Comparison of ENCODE assay signal across 10 mouse cellular contexts in the genomic region with DNA sequence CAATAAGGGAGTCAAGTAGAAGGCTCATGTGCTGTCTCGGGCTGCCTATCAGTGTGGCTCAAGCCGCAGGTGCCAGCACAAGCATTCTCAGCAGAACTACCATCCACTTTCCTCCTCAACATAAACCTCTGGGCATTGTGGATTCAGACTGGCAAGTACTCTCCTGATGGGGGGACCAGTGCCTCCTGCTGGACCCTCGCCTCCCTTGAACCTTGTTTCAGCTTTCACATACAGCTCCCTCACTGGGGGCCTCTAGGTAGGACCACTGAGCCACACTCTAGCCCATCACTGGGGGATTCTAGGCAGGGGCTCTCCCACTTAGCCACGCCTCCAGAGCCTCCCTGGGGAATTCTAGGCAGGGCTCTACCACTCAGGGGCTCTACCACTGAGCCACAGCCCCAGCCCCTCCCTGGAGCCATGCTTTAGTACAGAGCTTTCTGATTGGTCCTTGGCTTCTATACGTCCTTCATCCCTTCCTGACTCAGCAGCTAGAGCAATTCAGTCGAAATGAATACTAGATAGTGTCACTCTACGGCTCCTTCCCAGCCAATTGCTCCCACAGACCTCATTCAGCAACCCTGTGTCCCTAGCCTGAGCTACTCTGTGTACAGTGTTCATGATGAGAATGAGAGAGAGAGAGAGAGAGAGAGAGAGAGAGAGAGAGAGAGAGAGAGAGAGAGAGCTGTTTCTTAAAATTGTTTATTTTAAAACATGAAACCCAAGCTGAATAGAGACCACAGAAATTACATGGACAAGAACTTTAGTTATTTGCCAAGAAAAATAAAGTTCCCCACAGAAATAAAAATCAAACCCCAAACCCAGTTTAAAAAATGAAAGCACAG. TPM values are rescaled to one million over a fixed set of nuclear protein-coding genes. Genes with fewer than 3 reads are reported as not detected.
A peak's percentile ranks its signal among the peaks of the same experiment; 100 is the strongest.
DNase-seq lines count a peak whose midpoint lies in the region; ATAC-seq and TF ChIP-seq lines count a peak whose summit lies in the region.
"Had no signal": no experiment of that assay in that cellular context is flagged by ENCODE, and none has a peak within 500 bp of the region (broad histone marks: within the 10 kb centered on the region; RNA-seq: fewer than 3 reads in every experiment).

No protein-coding gene starts in this region.

- H3K36me3 ChIP-seq in intestine, embryonic 15.5 days: peaks cover 23% of the 10 kb centered on the region
- H3K36me3 ChIP-seq in intestine, embryonic 16.5 days (ENCODE audit: control insufficient read depth, insufficient read depth, low read length): peaks cover 20% of the 10 kb centered on the region; the same call in 1 of the 2 replicates
- peaks cover 0 to 22% of the 10 kb centered on the region in 2 experiments; a peak in 2 of 4 replicates for H3K36me3 ChIP-seq in MEL (ENCODE audit: control insufficient read depth in 1 of 2, insufficient read depth in 2 of 2, low read length in 2 of 2)
- H3K36me3 ChIP-seq in forebrain, embryonic 11.5 days (ENCODE audit: control insufficient read depth, insufficient read depth, low read length): peaks cover 20% of the 10 kb centered on the region
- peaks cover 73% of the 10 kb centered on the region for H3K36me3 ChIP-seq in midbrain, embryonic 10.5 days

- H3K4me2 ChIP-seq in intestine, embryonic 15.5 days (replicated peaks): no peak overlapping the region
- H3K4me2 ChIP-seq in intestine, embryonic 16.5 days (ENCODE audit: low read depth, low read length): no peak overlapping the region
- no peak overlapping the region for H3K4me2 ChIP-seq in forebrain, embryonic 11.5 days (ENCODE audit: low read depth, low read length, severe bottlenecking)

- H3K27ac ChIP-seq in intestine, embryonic 15.5 days: no peak overlapping the region
- H3K27ac ChIP-seq in intestine, embryonic 16.5 days (ENCODE audit: low read length): no peak overlapping the region
- H3K27ac ChIP-seq in MEL (ENCODE audit: control insufficient read depth, low read depth, low read length): no peak overlapping the region
- H3K27ac ChIP-seq in forebrain, embryonic 11.5 days (ENCODE audit: low read depth, low read length): no peak overlapping the region
- 0 out of 2 replicates have a peak overlapping the region, but pooled peaks have one; percentile 10 for H3K27ac ChIP-seq in midbrain, embryonic 10.5 days (replicated peaks)

- H3K27me3 ChIP-seq in intestine, embryonic 15.5 days (replicated peaks): no peaks in the 10 kb centered on the region
- no peaks in the 10 kb centered on the region for H3K27me3 ChIP-seq in intestine, embryonic 16.5 days (replicated peaks; ENCODE audit: control insufficient read depth, insufficient read depth, low read length)
- H3K27me3 ChIP-seq in MEL (ENCODE audit: control insufficient read depth in 1 of 2, insufficient read depth in 2 of 2, low read length in 2 of 2): no peaks in the 10 kb centered on the region
- no peaks in the 10 kb centered on the region for H3K27me3 ChIP-seq in forebrain, embryonic 11.5 days (ENCODE audit: control insufficient read depth, insufficient read depth, low read length)
- no peaks in the 10 kb centered on the region for H3K27me3 ChIP-seq in midbrain, embryonic 10.5 days (ENCODE audit: low read depth, poor library complexity, severe bottlenecking)

- peaks cover 13% of the 10 kb centered on the region for H3K4me1 ChIP-seq in intestine, embryonic 15.5 days (replicated peaks)
- peaks cover 19% of the 10 kb centered on the region for H3K4me1 ChIP-seq in intestine, embryonic 16.5 days (ENCODE audit: control insufficient read depth, insufficient read depth, low read length)
- peaks cover 2 to 31% of the 10 kb centered on the region in 2 experiments for H3K4me1 ChIP-seq in MEL (ENCODE audit: control insufficient read depth in 1 of 2, insufficient read depth in 2 of 2, low read length in 2 of 2)
- H3K4me1 ChIP-seq in forebrain, embryonic 11.5 days (replicated peaks; ENCODE audit: control insufficient read depth, insufficient read depth, low read length): no peaks in the 10 kb centered on the region
- H3K4me1 ChIP-seq in midbrain, embryonic 10.5 days: peaks cover 25% of the 10 kb centered on the region

- H3K4me3 ChIP-seq in intestine, embryonic 15.5 days (replicated peaks): no peak overlapping the region
- H3K4me3 ChIP-seq in intestine, embryonic 16.5 days (ENCODE audit: low read length): no peak overlapping the region
- H3K4me3 ChIP-seq in MEL (ENCODE audit: control insufficient read depth in 1 of 2, insufficient read depth in 1 of 2, low read depth in 2 of 2, low read length in 2 of 2): no peak overlapping the region
- H3K4me3 ChIP-seq in forebrain, embryonic 11.5 days (ENCODE audit: low read depth, low read length): no peak overlapping the region
- no peak overlapping the region for H3K4me3 ChIP-seq in midbrain, embryonic 10.5 days

- peak in 2 of 3 experiments; percentile 6 to 12; a peak in 1 of 6 replicates for TF ChIP-seq CTCF in MEL (IDR thresholded peaks at IDR 0.05 in 2 of 3, conservative IDR thresholded peaks at IDR 0.05 in 1 of 3; ENCODE audit: control insufficient read depth in 1 of 3, insufficient read depth in 1 of 3, low read depth in 2 of 3, low read length in 3 of 3, poor library complexity in 1 of 3, severe bottlenecking in 1 of 3)

- intact Hi-C loops in heart, postnatal 14 days (cut with DNase I): loop anchor here (1.0 kb wide), 2 partner anchors 52 to 80 kb away; no protein-coding TSS in a partner anchor

- TF ChIP-seq EP300 in MEL (IDR thresholded peaks at IDR 0.05; ENCODE audit: low read depth in 1 of 2, low read length in 2 of 2): no peak

- no peaks in the 10 kb centered on the region for H3K9me3 ChIP-seq in intestine, embryonic 15.5 days
- H3K9me3 ChIP-seq in intestine, embryonic 16.5 days (ENCODE audit: control insufficient read depth, low read length): no peaks in the 10 kb centered on the region
- no peaks in the 10 kb centered on the region for H3K9me3 ChIP-seq in MEL (replicated peaks; ENCODE audit: insufficient read depth, low read length)
- H3K9me3 ChIP-seq in forebrain, embryonic 11.5 days (ENCODE audit: control insufficient read depth, low read length): no peaks in the 10 kb centered on the region
- H3K9me3 ChIP-seq in midbrain, embryonic 10.5 days (replicated peaks): no peaks in the 10 kb centered on the region

- H3K79me2 ChIP-seq in MEL (ENCODE audit: control insufficient read depth, insufficient read depth, low read length, poor library complexity): no peaks in the 10 kb centered on the region

- peak; percentile 70 for DNase-seq in MEL (ENCODE audit: low read depth, low spot score)
- DNase-seq in forebrain, embryonic 11.5 days (ENCODE audit: low spot score): no peak
- peak; percentile 48 for DNase-seq in midbrain, embryonic 10.5 days (ENCODE audit: low spot score)
- no peak for DNase-seq in urinary bladder, postnatal 36 days (ENCODE audit: low spot score in 2 of 2)
- DNase-seq in heart, postnatal 14 days: no peak
- DNase-seq in spleen, adult 12 weeks (ENCODE audit: low spot score): no peak

- WGBS in intestine, embryonic 15.5 days: 51% methylated on average over 7 of the region's 7 CpGs
- WGBS in intestine, embryonic 16.5 days: 57% methylated on average over 7 of the region's 7 CpGs
- 63% methylated on average over 7 of the region's 7 CpGs for WGBS in forebrain, embryonic 11.5 days
- WGBS in midbrain, embryonic 10.5 days: 64% methylated on average over 7 of the region's 7 CpGs

- TF ChIP-seq RAD21 in MEL (IDR thresholded peaks at IDR 0.05; ENCODE audit: low read depth, low read length): no peak

- TF ChIP-seq POLR2A in MEL (IDR thresholded peaks at IDR 0.05; ENCODE audit: control insufficient read depth in 1 of 2, insufficient read depth in 1 of 2, low read depth in 1 of 2, low read length in 2 of 2, poor library complexity in 1 of 2): no peak

- H3K9ac ChIP-seq in intestine, embryonic 15.5 days: no peak overlapping the region
- no peak overlapping the region for H3K9ac ChIP-seq in intestine, embryonic 16.5 days (ENCODE audit: low read depth, low read length)
- H3K9ac ChIP-seq in MEL (ENCODE audit: control insufficient read depth, low read depth, low read length, poor library complexity, severe bottlenecking): no peak overlapping the region
- no peak overlapping the region for H3K9ac ChIP-seq in forebrain, embryonic 11.5 days (ENCODE audit: low read length)

- peak; percentile 11 for ATAC-seq in intestine, embryonic 15.5 days
- no peak for ATAC-seq in intestine, embryonic 16.5 days
- ATAC-seq in forebrain, embryonic 11.5 days (replicated peaks; ENCODE audit: low FRiP score): peak; percentile 25; the same call in 1 of the 2 replicates

TF ChIP-seq in MEL, 35 proteins besides CTCF, POLR2A, EP300 and RAD21 (continues in another document):
- no peak for TF ChIP-seq SMC3 (IDR thresholded peaks at IDR 0.05; ENCODE audit: low read depth, low read length)

RNA-seq across cellular contexts. Expression of a gene that starts 13.0 kb away (rescaled TPM):
- 14.8 and 16.0 TPM in 2 replicates for polyA plus RNA-seq in intestine, embryonic 15.5 days (2015; fragmentation: Nextera tagmentation; extraction: Ambion mirVana)
- polyA plus RNA-seq in intestine, embryonic 16.5 days (2015; fragmentation: Nextera tagmentation; extraction: Ambion mirVana): 11.9 and 13.4 TPM in 2 replicates
- 8.6 and 14.1 TPM in 2 replicates for total RNA-seq in MEL (2012; rRNA removed)
- 10 to 100 TPM in 1 of 2 experiments, not detected in 1; 11.2 TPM for polyA plus RNA-seq in MEL (2012; ENCODE audit: insufficient read depth in 1 of 2, insufficient read length in 2 of 2, low read depth in 1 of 2, low replicate concordance in 2 of 2, missing spikeins in 1 of 2)
- polyA plus RNA-seq in forebrain, embryonic 11.5 days (2014; fragmentation: Nextera tagmentation; extraction: Ambion mirVana): 41.8 and 45.4 TPM in 2 replicates
- 43.7 and 50.8 TPM in 2 replicates for polyA plus RNA-seq in midbrain, embryonic 10.5 days (2016; fragmentation: Nextera tagmentation; extraction: Ambion mirVana)
- 10 to 100 TPM; 18.1 to 22.4 TPM for total RNA-seq in heart, postnatal 14 days (2021)
- total RNA-seq: CH12.LX had no signal

RNA-seq across cellular contexts. Expression of a gene that starts 28.7 kb away (rescaled TPM):
- polyA plus RNA-seq in intestine, embryonic 15.5 days (2015; fragmentation: Nextera tagmentation; extraction: Ambion mirVana): 34.5 and 34.7 TPM in 2 replicates
- polyA plus RNA-seq in intestine, embryonic 16.5 days (2015; fragmentation: Nextera tagmentation; extraction: Ambion mirVana): 17.0 and 24.3 TPM in 2 replicates
- 4.6 and 5.9 TPM in 2 replicates for total RNA-seq in MEL (2012; rRNA removed)
- 10 to 100 TPM in 1 of 2 experiments, not detected in 1; 35.7 TPM for polyA plus RNA-seq in MEL (2012; ENCODE audit: insufficient read depth in 1 of 2, insufficient read length in 2 of 2, low read depth in 1 of 2, low replicate concordance in 2 of 2, missing spikeins in 1 of 2)
- polyA plus RNA-seq in forebrain, embryonic 11.5 days (2014; fragmentation: Nextera tagmentation; extraction: Ambion mirVana): 83.3 and 91.5 TPM in 2 replicates
- 28.6 and 36.2 TPM in 2 replicates for polyA plus RNA-seq in midbrain, embryonic 10.5 days (2016; fragmentation: Nextera tagmentation; extraction: Ambion mirVana)
- total RNA-seq in heart, postnatal 14 days (2021): 10 to 100 TPM; 31.6 to 31.9 TPM

RNA-seq across cellular contexts. Expression of a gene that starts 55.2 kb away (rescaled TPM):
- polyA plus RNA-seq in intestine, embryonic 15.5 days (2015; fragmentation: Nextera tagmentation; extraction: Ambion mirVana): 0.49 and 0.58 TPM in 2 replicates
- 0.70 and 0.80 TPM in 2 replicates for polyA plus RNA-seq in intestine, embryonic 16.5 days (2015; fragmentation: Nextera tagmentation; extraction: Ambion mirVana)
- total RNA-seq in MEL (2012; rRNA removed): not detected in 2 replicates
- polyA plus RNA-seq in MEL (2012; ENCODE audit: insufficient read depth in 1 of 2, insufficient read length in 2 of 2, low read depth in 1 of 2, low replicate concordance in 2 of 2, missing spikeins in 1 of 2): under 1 TPM in 1 of 2 experiments, not detected in 1; 0.32 TPM
- polyA plus RNA-seq in forebrain, embryonic 11.5 days (2014; fragmentation: Nextera tagmentation; extraction: Ambion mirVana): not detected in 2 replicates
- polyA plus RNA-seq in midbrain, embryonic 10.5 days (2016; fragmentation: Nextera tagmentation; extraction: Ambion mirVana): 0.62 and 0.63 TPM in 2 replicates
- not detected for total RNA-seq in heart, postnatal 14 days (2021)
- total RNA-seq: CH12.LX; liver, adult 2 months had no signal
- polyA plus RNA-seq: liver, adult 2 months had no signal

Comparison
In these comparisons a context has a peak if more than half of its experiments do, and no peak if none do; other contexts are left out.
1. DNase-seq: peak in MEL (single experiment) and midbrain, embryonic 10.5 days (single experiment); none in forebrain, embryonic 11.5 days (single experiment), urinary bladder, postnatal 36 days (0 of 2), heart, postnatal 14 days (0 of 2) and spleen, adult 12 weeks (single experiment).